Mouse (Mus musculus): Measurements from ENCODE around the gene Gse1.

Gene Gse1

GRCm38 (mm10) chr8:120273430-120273829, 45.2 kb downstream of the Gse1 start:
- no peak for DNase-seq (ENCODE audit: low read depth, low spot score)

- no peak for DNase-seq (ENCODE audit: low read depth, low spot score)
Measured at GRCm38 (mm10) chr8:120276051-120276890, 48.0 kb downstream of the Gse1 start.

- DNase-seq (ENCODE audit: low read depth, low spot score), result no peak
Measured at GRCm38 (mm10) chr8:120276891-120277426, 48.7 kb downstream of the Gse1 start.

GRCm38 (mm10) chr8:120278009-120278408, 49.8 kb downstream of the Gse1 start:
- no peak for DNase-seq (ENCODE audit: low read depth, low spot score)

GRCm38 (mm10) chr8:120279418-120279817, 51.2 kb downstream of the Gse1 start:
- DNase-seq (ENCODE audit: low read depth, low spot score), result no peak

GRCm38 (mm10) chr8:120281487-120281886, 53.2 kb downstream of the Gse1 start:
- DNase-seq (ENCODE audit: low read depth, low spot score), result no peak

GRCm38 (mm10) chr8:120282465-120282864, 54.2 kb downstream of the Gse1 start:
- no peak for DNase-seq (ENCODE audit: low read depth, low spot score)

- no peak for DNase-seq (ENCODE audit: low read depth, low spot score)
Measured at GRCm38 (mm10) chr8:120284265-120284664, 56.0 kb downstream of the Gse1 start.

GRCm38 (mm10) chr8:120285033-120285432, 56.8 kb downstream of the Gse1 start:
- DNase-seq (ENCODE audit: low read depth, low spot score), result no peak

GRCm38 (mm10) chr8:120285878-120286277, 57.6 kb downstream of the Gse1 start:
- DNase-seq (ENCODE audit: low read depth, low spot score), result no peak

- no peak for DNase-seq (ENCODE audit: low read depth, low spot score)
Measured at GRCm38 (mm10) chr8:120288122-120288908, 60.1 kb downstream of the Gse1 start.

GRCm38 (mm10) chr8:120289191-120289590, 60.9 kb downstream of the Gse1 start:
- DNase-seq (ENCODE audit: low read depth, low spot score), result no peak

GRCm38 (mm10) chr8:120289698-120290181, 61.5 kb downstream of the Gse1 start:
- DNase-seq (ENCODE audit: low read depth, low spot score), result no peak

- DNase-seq (ENCODE audit: low read depth, low spot score), result no peak
Measured at GRCm38 (mm10) chr8:120290614-120291013, 62.4 kb downstream of the Gse1 start.

GRCm38 (mm10) chr8:120291650-120292049, 63.4 kb downstream of the Gse1 start:
- no peak for DNase-seq (ENCODE audit: low read depth, low spot score)

GRCm38 (mm10) chr8:120292316-120293107, 64.3 kb downstream of the Gse1 start:
- no peak for DNase-seq (ENCODE audit: low read depth, low spot score)

GRCm38 (mm10) chr8:120293421-120294357, 65.4 kb downstream of the Gse1 start:
- DNase-seq (ENCODE audit: low read depth, low spot score), result no peak

- DNase-seq (ENCODE audit: low read depth, low spot score), result no peak
Measured at GRCm38 (mm10) chr8:120294982-120295870, 67.0 kb downstream of the Gse1 start.

- DNase-seq (ENCODE audit: low read depth, low spot score), result no peak
Measured at GRCm38 (mm10) chr8:120297000-120297399, 68.7 kb downstream of the Gse1 start.

All from brain, embryonic 18.5 days (tissue).